Mouse (Mus musculus): ENCODE results near the gene Gm14190. TPM values are rescaled to one million over a fixed set of nuclear protein-coding genes. Genes with fewer than 3 reads are reported as not detected.
"Not testable (repeated sequence)": the region's sequence is repeated elsewhere in the genome, so short reads cannot be mapped to it uniquely, and the experiment has no call there.

Gm14190 gene
- polyA plus RNA-seq, 1 experiment from 2014 or later: not detected

- Histone ChIP-seq H3K4me2 (no peak overlapping the region), H3K9ac (no peak overlapping the region), H3K4me3 (no peak overlapping the region), H3K27me3 (no peaks in the 10 kb centered on the region), H3K27ac (replicated peaks) (no peak overlapping the region), H3K36me3 (no peaks in the 10 kb centered on the region), H3K4me1 (replicated peaks) (no peaks in the 10 kb centered on the region), H3K9me3 (no peaks in the 10 kb centered on the region)
- no peak for ATAC-seq (ENCODE audit: low read depth)
- WGBS: 60% methylated on average over 3 of the region's 3 CpGs
Measured at GRCm38 (mm10) chr11:99644351-99644750, 46.2 kb downstream of the Gm14190 start.

- H3K36me3 ChIP-seq; H3K9ac ChIP-seq; H3K4me2 ChIP-seq; ATAC-seq (ENCODE audit: low read depth); H3K27ac ChIP-seq (replicated peaks); H3K4me3 ChIP-seq; H3K4me1 ChIP-seq (replicated peaks); H3K27me3 ChIP-seq; H3K9me3 ChIP-seq: not testable (repeated sequence)
- WGBS: 83% methylated on average over 9 of the region's 9 CpGs
Measured at GRCm38 (mm10) chr11:99643635-99644139, 46.9 kb downstream of the Gm14190 start, which contains the start of gene Krtap4-7. Krtap4-7 (minus strand) TSS chr11:99644089.

GRCm38 (mm10) chr11:99640926-99641325, 49.6 kb downstream of the Gm14190 start:
- whole genome bisulfite sequencing: 42% methylated on average over 1 of the region's 1 CpGs
- no peak overlapping the region for H3K27ac ChIP-seq (replicated peaks)
- no peak for ATAC-seq (ENCODE audit: low read depth)
- no peaks in the 10 kb centered on the region for H3K4me1 ChIP-seq (replicated peaks)
- H3K4me3 ChIP-seq: no peak overlapping the region
- no peaks in the 10 kb centered on the region for H3K36me3 ChIP-seq
- H3K9ac ChIP-seq: no peak overlapping the region
- H3K27me3 ChIP-seq: no peaks in the 10 kb centered on the region
- H3K4me2 ChIP-seq: no peak overlapping the region
- no peaks in the 10 kb centered on the region for H3K9me3 ChIP-seq

Other genes starting within 250 kb of the Gm14190 start
- gene Krt23, start 197.6 kb downstream of the Gm14190 start, polyA plus RNA-seq (2015; fragmentation: Nextera tagmentation; extraction: Ambion mirVana): 0.19 TPM in 1 of 2 replicates, not detected in the other
- gene Krt39, start 169.4 kb downstream of the Gm14190 start, polyA plus RNA-seq (2015; fragmentation: Nextera tagmentation; extraction: Ambion mirVana): not detected in 2 replicates
- gene Krt40, start 147.6 kb downstream of the Gm14190 start, polyA plus RNA-seq (2015; fragmentation: Nextera tagmentation; extraction: Ambion mirVana): not detected in 2 replicates
- gene Krtap3-3, start 139.9 kb downstream of the Gm14190 start, polyA plus RNA-seq (2015; fragmentation: Nextera tagmentation; extraction: Ambion mirVana): not detected in 2 replicates
- gene Krtap3-2, start 133.9 kb downstream of the Gm14190 start, polyA plus RNA-seq (2015; fragmentation: Nextera tagmentation; extraction: Ambion mirVana): not detected in 2 replicates
- gene Gm11939, start 131.3 kb downstream of the Gm14190 start, polyA plus RNA-seq (2015; fragmentation: Nextera tagmentation; extraction: Ambion mirVana): not detected in 2 replicates
- not detected in 2 replicates for gene Krtap3-1, start 124.1 kb downstream of the Gm14190 start, polyA plus RNA-seq (2015; fragmentation: Nextera tagmentation; extraction: Ambion mirVana)
- gene Krtap1-5, start 109.7 kb downstream of the Gm14190 start, polyA plus RNA-seq (2015; fragmentation: Nextera tagmentation; extraction: Ambion mirVana): not detected in 2 replicates
- not detected in 2 replicates for gene Krtap1-4, start 107.1 kb downstream of the Gm14190 start, polyA plus RNA-seq (2015; fragmentation: Nextera tagmentation; extraction: Ambion mirVana)
- not detected in 2 replicates for gene Krtap1-3, start 99.4 kb downstream of the Gm14190 start, polyA plus RNA-seq (2015; fragmentation: Nextera tagmentation; extraction: Ambion mirVana)
- not detected in 2 replicates for gene Krtap9-3, start 92.6 kb downstream of the Gm14190 start, polyA plus RNA-seq (2015; fragmentation: Nextera tagmentation; extraction: Ambion mirVana)
- gene Gm11938, start 87.4 kb downstream of the Gm14190 start, polyA plus RNA-seq (2015; fragmentation: Nextera tagmentation; extraction: Ambion mirVana): not detected in 2 replicates
- gene Gm11937, start 80.6 kb downstream of the Gm14190 start, polyA plus RNA-seq (2015; fragmentation: Nextera tagmentation; extraction: Ambion mirVana): not detected in 2 replicates
- not detected in 2 replicates for gene Krtap2-4, start 75.9 kb downstream of the Gm14190 start, polyA plus RNA-seq (2015; fragmentation: Nextera tagmentation; extraction: Ambion mirVana)
- gene Gm11562, start 70.3 kb downstream of the Gm14190 start, polyA plus RNA-seq (2015; fragmentation: Nextera tagmentation; extraction: Ambion mirVana): not detected in 2 replicates
- not detected in 2 replicates for gene Krtap4-1, start 62.5 kb downstream of the Gm14190 start, polyA plus RNA-seq (2015; fragmentation: Nextera tagmentation; extraction: Ambion mirVana)
- gene Krtap4-2, start 55.7 kb downstream of the Gm14190 start, polyA plus RNA-seq (2015; fragmentation: Nextera tagmentation; extraction: Ambion mirVana): not detected in 2 replicates
- gene Krtap4-7, start 46.7 kb downstream of the Gm14190 start, polyA plus RNA-seq (2015; fragmentation: Nextera tagmentation; extraction: Ambion mirVana): not detected in 2 replicates
- not detected in 2 replicates for gene Gm11555, start 40.5 kb downstream of the Gm14190 start, polyA plus RNA-seq (2015; fragmentation: Nextera tagmentation; extraction: Ambion mirVana)
- not detected in 2 replicates for gene Gm11563, start 31.8 kb downstream of the Gm14190 start, polyA plus RNA-seq (2015; fragmentation: Nextera tagmentation; extraction: Ambion mirVana)
- gene Krtap4-6, start 24.8 kb downstream of the Gm14190 start, polyA plus RNA-seq (2015; fragmentation: Nextera tagmentation; extraction: Ambion mirVana): not detected in 2 replicates
- gene Gm14180, start 43.5 kb upstream of the Gm14190 start, polyA plus RNA-seq (2015; fragmentation: Nextera tagmentation; extraction: Ambion mirVana): not detected in 2 replicates
- not detected in 2 replicates for gene Gm11595, start 82.2 kb upstream of the Gm14190 start, polyA plus RNA-seq (2015; fragmentation: Nextera tagmentation; extraction: Ambion mirVana)
- gene Krtap4-8, start 90.0 kb upstream of the Gm14190 start, polyA plus RNA-seq (2015; fragmentation: Nextera tagmentation; extraction: Ambion mirVana): not detected in 2 replicates
- not detected in 2 replicates for gene Krtap4-9, start 94.5 kb upstream of the Gm14190 start, polyA plus RNA-seq (2015; fragmentation: Nextera tagmentation; extraction: Ambion mirVana)
- gene Gm11596, start 102.7 kb upstream of the Gm14190 start, polyA plus RNA-seq (2015; fragmentation: Nextera tagmentation; extraction: Ambion mirVana): not detected in 2 replicates
- not detected in 2 replicates for gene Gm11569, start 108.2 kb upstream of the Gm14190 start, polyA plus RNA-seq (2015; fragmentation: Nextera tagmentation; extraction: Ambion mirVana)
- gene Gm11554, start 113.7 kb upstream of the Gm14190 start, polyA plus RNA-seq (2015; fragmentation: Nextera tagmentation; extraction: Ambion mirVana): not detected in 2 replicates
- not detected in 2 replicates for gene Krtap4-13, start 119.2 kb upstream of the Gm14190 start, polyA plus RNA-seq (2015; fragmentation: Nextera tagmentation; extraction: Ambion mirVana)
- gene Gm11564, start 124.9 kb upstream of the Gm14190 start, polyA plus RNA-seq (2015; fragmentation: Nextera tagmentation; extraction: Ambion mirVana): not detected in 2 replicates
- gene 2300003K06Rik, start 147.3 kb upstream of the Gm14190 start, polyA plus RNA-seq (2015; fragmentation: Nextera tagmentation; extraction: Ambion mirVana): not detected in 2 replicates
- not detected in 2 replicates for gene Krtap4-16, start 160.9 kb upstream of the Gm14190 start, polyA plus RNA-seq (2015; fragmentation: Nextera tagmentation; extraction: Ambion mirVana)
- not detected in 2 replicates for gene Gm11568, start 167.2 kb upstream of the Gm14190 start, polyA plus RNA-seq (2015; fragmentation: Nextera tagmentation; extraction: Ambion mirVana)
- not detected in 2 replicates for gene Gm11559, start 173.7 kb upstream of the Gm14190 start, polyA plus RNA-seq (2015; fragmentation: Nextera tagmentation; extraction: Ambion mirVana)
- gene Krtap9-1, start 182.6 kb upstream of the Gm14190 start, polyA plus RNA-seq (2015; fragmentation: Nextera tagmentation; extraction: Ambion mirVana): not detected in 2 replicates
- not detected in 2 replicates for gene Gm11567, start 188.4 kb upstream of the Gm14190 start, polyA plus RNA-seq (2015; fragmentation: Nextera tagmentation; extraction: Ambion mirVana)
- gene Krtap31-1, start 217.2 kb upstream of the Gm14190 start, polyA plus RNA-seq (2015; fragmentation: Nextera tagmentation; extraction: Ambion mirVana): not detected in 2 replicates
- not detected in 2 replicates for gene Gm11565, start 224.0 kb upstream of the Gm14190 start, polyA plus RNA-seq (2015; fragmentation: Nextera tagmentation; extraction: Ambion mirVana)
- not detected in 2 replicates for gene Krtap31-2, start 245.6 kb upstream of the Gm14190 start, polyA plus RNA-seq (2015; fragmentation: Nextera tagmentation; extraction: Ambion mirVana)

Data from neural tube, embryonic 13.5 days (tissue).